Mouse (Mus musculus): ENCODE results near the gene Faim. TPM values are rescaled to one million over a fixed set of nuclear protein-coding genes. Genes with fewer than 3 reads are reported as not detected.

Faim gene
- polyA plus RNA-seq, 1 experiment = 4.5 TPM

DNA sequence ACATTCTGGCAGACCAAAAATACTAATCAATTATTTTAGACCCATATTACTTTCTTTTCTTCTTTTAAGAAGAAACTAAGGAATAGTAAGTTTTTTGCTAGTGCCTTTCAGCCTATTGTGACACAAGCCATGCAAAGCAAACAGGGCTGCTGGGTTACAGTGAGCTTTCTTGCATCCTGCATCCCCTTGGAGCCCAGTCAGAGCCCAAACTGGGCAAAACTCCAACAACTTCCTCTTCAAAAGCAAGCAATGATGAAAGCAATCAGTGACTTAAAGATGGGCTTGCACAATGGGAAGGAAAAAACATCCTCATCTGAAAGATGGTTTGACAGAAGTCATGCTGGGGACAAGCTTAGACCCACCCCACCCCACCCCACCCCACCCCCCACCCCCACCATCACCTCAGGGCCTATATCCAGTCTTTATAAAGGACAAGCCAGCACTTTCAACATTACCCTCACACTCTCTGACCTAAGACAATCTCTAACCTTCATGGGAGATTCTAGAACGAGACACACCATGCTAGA is 62.6 kb downstream of the Faim start:
- Histone ChIP-seq H3K27ac (ENCODE audit: insufficient read depth, low read depth, low read length) (no peak overlapping the region), H3K4me1 (ENCODE audit: control insufficient read depth, insufficient read depth, low read length) (no peaks in the 10 kb centered on the region), H3K27me3 (replicated peaks; ENCODE audit: control insufficient read depth, insufficient read depth, low read length) (no peaks in the 10 kb centered on the region), H3K36me3 (ENCODE audit: control insufficient read depth, insufficient read depth, low read length) (no peaks in the 10 kb centered on the region), H3K4me3 (ENCODE audit: insufficient read depth, low read depth, low read length) (no peak overlapping the region)
- peak; percentile 51 for DNase-seq
- WGBS = 78% methylated on average over 1 of the region's 1 CpGs
- TF ChIP-seq POLR2A (IDR thresholded peaks at IDR 0.05; ENCODE audit: low read depth, low read length) = no peak
- no peak for TF ChIP-seq CTCF (conservative IDR thresholded peaks at IDR 0.05; ENCODE audit: insufficient read depth, insufficient read length, low read depth, low read length)

GRCm38 (mm10) chr9:99049760-99050159 is 63.6 kb downstream of the Faim start:
- DNase-seq = no peak

More at GRCm38 (mm10) chr9:99049760-99050159, 63.6 kb downstream of the Faim start:
- TF ChIP-seq POLR2A (IDR thresholded peaks at IDR 0.05; ENCODE audit: low read depth, low read length) (no peak), CTCF (conservative IDR thresholded peaks at IDR 0.05; ENCODE audit: insufficient read depth, insufficient read length, low read depth, low read length) (no peak)
- Histone ChIP-seq H3K36me3 (ENCODE audit: control insufficient read depth, insufficient read depth, low read length) (no peaks in the 10 kb centered on the region), H3K4me1 (ENCODE audit: control insufficient read depth, insufficient read depth, low read length) (no peaks in the 10 kb centered on the region), H3K4me3 (ENCODE audit: insufficient read depth, low read depth, low read length) (no peak overlapping the region), H3K27ac (ENCODE audit: insufficient read depth, low read depth, low read length) (no peak overlapping the region), H3K27me3 (replicated peaks; ENCODE audit: control insufficient read depth, insufficient read depth, low read length) (no peaks in the 10 kb centered on the region)
- 30% methylated on average over 6 of the region's 6 CpGs for WGBS

Other genes with a start within 250 kb of the Faim start
- not detected in 2 replicates for gene Prr23a1, start 143.9 kb upstream of the Faim start, polyA plus RNA-seq (2012; rRNA removed)
- gene Prr23a2, start 129.9 kb upstream of the Faim start, polyA plus RNA-seq (2012; rRNA removed) = not detected in 2 replicates
- not detected in 2 replicates for gene Prr23a3, start 121.6 kb upstream of the Faim start, polyA plus RNA-seq (2012; rRNA removed)
- not detected in 2 replicates for gene 7420426K07Rik, start 83.3 kb upstream of the Faim start, polyA plus RNA-seq (2012; rRNA removed)
- not detected in 2 replicates for gene Foxl2, start 31.1 kb upstream of the Faim start, polyA plus RNA-seq (2012; rRNA removed)
- gene Gm1123, start 49.3 kb downstream of the Faim start, polyA plus RNA-seq (2012; rRNA removed) = 0.25 and 0.37 TPM in 2 replicates
- 7.3 and 7.4 TPM in 2 replicates for gene Pik3cb, start 154.2 kb downstream of the Faim start, polyA plus RNA-seq (2012; rRNA removed)

All from kidney, adult 2 months (tissue).